Mouse (Mus musculus): Measurements from ENCODE around the gene Zc3h14. TPM values are rescaled to one million over a fixed set of nuclear protein-coding genes. Genes with fewer than 3 reads are reported as not detected.

The Zc3h14 gene
- total RNA-seq (2021): 10 to 100 TPM; 83.9 to 87.2 TPM

- peak; percentile 95 for DNase-seq
Observed at GRCm38 (mm10) chr12:98746746-98747379, at the start of gene Zc3h14. Zc3h14 (plus strand) TSS chr12:98746964.

- DNase-seq: no peak
Observed at GRCm38 (mm10) chr12:98697202-98697601, 49.6 kb upstream of the Zc3h14 start.

GRCm38 (mm10) chr12:98701564-98701963 lies 45.2 kb upstream of the Zc3h14 start:
- no peak for DNase-seq

- no peak for DNase-seq
Observed at GRCm38 (mm10) chr12:98703554-98703953, 43.2 kb upstream of the Zc3h14 start.

- DNase-seq: no peak
Observed at GRCm38 (mm10) chr12:98703961-98704360, 42.8 kb upstream of the Zc3h14 start.

- no peak for DNase-seq
Observed at GRCm38 (mm10) chr12:98712819-98713218, 33.9 kb upstream of the Zc3h14 start.

- no peak for DNase-seq
Observed at GRCm38 (mm10) chr12:98713621-98714103, 33.1 kb upstream of the Zc3h14 start.

- peak; percentile 15 for DNase-seq
Observed at GRCm38 (mm10) chr12:98714757-98715156, 32.0 kb upstream of the Zc3h14 start.

- DNase-seq: no peak
Observed at GRCm38 (mm10) chr12:98716142-98716541, 30.6 kb upstream of the Zc3h14 start.

- no peak for DNase-seq
Observed at GRCm38 (mm10) chr12:98720628-98721027, 26.1 kb upstream of the Zc3h14 start.

- no peak for DNase-seq
Observed at GRCm38 (mm10) chr12:98721030-98721429, 25.7 kb upstream of the Zc3h14 start.

GRCm38 (mm10) chr12:98724224-98724623 lies 22.5 kb upstream of the Zc3h14 start:
- no peak for DNase-seq

- no peak for DNase-seq
Observed at GRCm38 (mm10) chr12:98724976-98725375, 21.8 kb upstream of the Zc3h14 start.

GRCm38 (mm10) chr12:98726078-98726477 lies 20.7 kb upstream of the Zc3h14 start:
- DNase-seq: no peak

- no peak for DNase-seq
Observed at GRCm38 (mm10) chr12:98727186-98727585, 19.6 kb upstream of the Zc3h14 start.

GRCm38 (mm10) chr12:98730682-98731081 lies 16.1 kb upstream of the Zc3h14 start:
- no peak for DNase-seq

- no peak for DNase-seq
Observed at GRCm38 (mm10) chr12:98733165-98733564, 13.6 kb upstream of the Zc3h14 start.

GRCm38 (mm10) chr12:98733776-98734175 lies 13.0 kb upstream of the Zc3h14 start:
- no peak for DNase-seq

- peak; percentile 90 for DNase-seq
Observed at GRCm38 (mm10) chr12:98734246-98734879, 12.4 kb upstream of the Zc3h14 start.

GRCm38 (mm10) chr12:98734880-98735801 lies 11.6 kb upstream of the Zc3h14 start:
- DNase-seq: no peak

GRCm38 (mm10) chr12:98736951-98737800 lies 9.6 kb upstream of the Zc3h14 start, which contains the start of gene Ptpn21:
Ptpn21 (minus strand) TSS chr12:98737405.
- DNase-seq: peak; percentile 85

- no peak for DNase-seq
Observed at GRCm38 (mm10) chr12:98737801-98738350, 8.9 kb upstream of the Zc3h14 start.
